Mouse (Mus musculus): ENCODE data around the gene Olfr1443. TPM values are rescaled to one million over a fixed set of nuclear protein-coding genes. Genes with fewer than 3 reads are reported as not detected.
"Not testable (repeated sequence)": the region's sequence is repeated elsewhere in the genome, so short reads cannot be mapped to it uniquely, and the experiment has no call there.

Gene Olfr1443
- polyA plus RNA-seq, 1 experiment, result not detected

GRCm38 (mm10) chr19:12684638-12685037 is 6.7 kb downstream of the Olfr1443 start:
- TF ChIP-seq CTCF (IDR thresholded peaks at IDR 0.05; ENCODE audit: borderline replicate concordance, insufficient read depth, low read length) (no peak), POLR2A (IDR thresholded peaks at IDR 0.05; ENCODE audit: low read depth, low read length) (no peak)

GRCm38 (mm10) chr19:12685231-12685630 is 7.3 kb downstream of the Olfr1443 start:
- Histone ChIP-seq H3K27ac (ENCODE audit: insufficient read depth, low read length) (no peak overlapping the region), H3K4me3 (ENCODE audit: insufficient read depth, low read length) (no peak overlapping the region), H3K4me1 (ENCODE audit: control insufficient read depth, insufficient read depth, low read length) (no peaks in the 10 kb centered on the region)
- TF ChIP-seq POLR2A (IDR thresholded peaks at IDR 0.05; ENCODE audit: low read depth, low read length) (no peak), CTCF (IDR thresholded peaks at IDR 0.05; ENCODE audit: borderline replicate concordance, insufficient read depth, low read length) (no peak)

More at GRCm38 (mm10) chr19:12684638-12685037, 6.7 kb downstream of the Olfr1443 start:
- Histone ChIP-seq H3K27ac (ENCODE audit: insufficient read depth, low read length) (no peak overlapping the region), H3K4me3 (ENCODE audit: insufficient read depth, low read length) (no peak overlapping the region), H3K4me1 (ENCODE audit: control insufficient read depth, insufficient read depth, low read length) (no peaks in the 10 kb centered on the region)

GRCm38 (mm10) chr19:12695590-12695989 is 17.7 kb downstream of the Olfr1443 start, which contains the start of gene Keg1:
Gene Keg1 (plus strand): TSS chr19:12695786.
- H3K4me3 ChIP-seq (ENCODE audit: insufficient read depth, low read length), result no peak within 1 kb of the TSS
- H3K4me1 ChIP-seq (ENCODE audit: control insufficient read depth, insufficient read depth, low read length), result no peaks in the 10 kb centered on the region
- no peak for TF ChIP-seq CTCF (IDR thresholded peaks at IDR 0.05; ENCODE audit: borderline replicate concordance, insufficient read depth, low read length)
- no peak for TF ChIP-seq POLR2A (IDR thresholded peaks at IDR 0.05; ENCODE audit: low read depth, low read length)
- no peak within 1 kb of the TSS for H3K27ac ChIP-seq (ENCODE audit: insufficient read depth, low read length)

- Histone ChIP-seq H3K4me3 (ENCODE audit: insufficient read depth, low read length) (no peak overlapping the region), H3K4me1 (ENCODE audit: control insufficient read depth, insufficient read depth, low read length) (no peaks in the 10 kb centered on the region), H3K27ac (ENCODE audit: insufficient read depth, low read length) (no peak overlapping the region)
- TF ChIP-seq POLR2A (IDR thresholded peaks at IDR 0.05; ENCODE audit: low read depth, low read length), result no peak
- TF ChIP-seq CTCF (IDR thresholded peaks at IDR 0.05; ENCODE audit: borderline replicate concordance, insufficient read depth, low read length), result no peak
These were observed 18.3 kb downstream of the Olfr1443 start for GRCm38 (mm10) chr19:12696221-12696620.

GRCm38 (mm10) chr19:12708458-12708857 is 30.5 kb downstream of the Olfr1443 start:
- Histone ChIP-seq H3K27ac (ENCODE audit: insufficient read depth, low read length) (no peak overlapping the region), H3K4me1 (ENCODE audit: control insufficient read depth, insufficient read depth, low read length) (no peaks in the 10 kb centered on the region), H3K4me3 (ENCODE audit: insufficient read depth, low read length) (no peak overlapping the region)
- no peak for TF ChIP-seq POLR2A (IDR thresholded peaks at IDR 0.05; ENCODE audit: low read depth, low read length)
- TF ChIP-seq CTCF (IDR thresholded peaks at IDR 0.05; ENCODE audit: borderline replicate concordance, insufficient read depth, low read length), result no peak

GRCm38 (mm10) chr19:12708986-12709385 is 31.1 kb downstream of the Olfr1443 start:
- Histone ChIP-seq H3K27ac (ENCODE audit: insufficient read depth, low read length) (no peak overlapping the region), H3K4me3 (ENCODE audit: insufficient read depth, low read length) (no peak overlapping the region), H3K4me1 (ENCODE audit: control insufficient read depth, insufficient read depth, low read length) (no peaks in the 10 kb centered on the region)
- no peak for TF ChIP-seq POLR2A (IDR thresholded peaks at IDR 0.05; ENCODE audit: low read depth, low read length)
- no peak for TF ChIP-seq CTCF (IDR thresholded peaks at IDR 0.05; ENCODE audit: borderline replicate concordance, insufficient read depth, low read length)

- Histone ChIP-seq H3K4me1 (ENCODE audit: control insufficient read depth, insufficient read depth, low read length) (no peaks in the 10 kb centered on the region), H3K4me3 (ENCODE audit: insufficient read depth, low read length) (no peak overlapping the region), H3K27ac (ENCODE audit: insufficient read depth, low read length) (no peak overlapping the region)
- TF ChIP-seq POLR2A (IDR thresholded peaks at IDR 0.05; ENCODE audit: low read depth, low read length) (no peak), CTCF (IDR thresholded peaks at IDR 0.05; ENCODE audit: borderline replicate concordance, insufficient read depth, low read length) (no peak)
These were observed 41.3 kb downstream of the Olfr1443 start for GRCm38 (mm10) chr19:12719189-12719588.

- Histone ChIP-seq H3K4me3 (ENCODE audit: insufficient read depth, low read length) (no peak overlapping the region), H3K4me1 (ENCODE audit: control insufficient read depth, insufficient read depth, low read length) (no peaks in the 10 kb centered on the region), H3K27ac (ENCODE audit: insufficient read depth, low read length) (no peak overlapping the region)
- TF ChIP-seq CTCF (IDR thresholded peaks at IDR 0.05; ENCODE audit: borderline replicate concordance, insufficient read depth, low read length) (no peak), POLR2A (IDR thresholded peaks at IDR 0.05; ENCODE audit: low read depth, low read length) (no peak)
These were observed 42.6 kb downstream of the Olfr1443 start for GRCm38 (mm10) chr19:12720463-12720862.

- H3K4me1 ChIP-seq (ENCODE audit: control insufficient read depth, insufficient read depth, low read length); H3K27ac ChIP-seq (ENCODE audit: insufficient read depth, low read length); H3K4me3 ChIP-seq (ENCODE audit: insufficient read depth, low read length): not testable (repeated sequence)
These were observed 43.0 kb downstream of the Olfr1443 start for GRCm38 (mm10) chr19:12720919-12721318.

GRCm38 (mm10) chr19:12721596-12721995 is 43.7 kb downstream of the Olfr1443 start:
- H3K4me1 ChIP-seq (ENCODE audit: control insufficient read depth, insufficient read depth, low read length); H3K4me3 ChIP-seq (ENCODE audit: insufficient read depth, low read length); H3K27ac ChIP-seq (ENCODE audit: insufficient read depth, low read length): not testable (repeated sequence)

GRCm38 (mm10) chr19:12722308-12722707 is 44.4 kb downstream of the Olfr1443 start:
- Histone ChIP-seq H3K4me1 (ENCODE audit: control insufficient read depth, insufficient read depth, low read length) (no peaks in the 10 kb centered on the region), H3K27ac (ENCODE audit: insufficient read depth, low read length) (no peak overlapping the region), H3K4me3 (ENCODE audit: insufficient read depth, low read length) (no peak overlapping the region)
- TF ChIP-seq CTCF (IDR thresholded peaks at IDR 0.05; ENCODE audit: borderline replicate concordance, insufficient read depth, low read length) (no peak), POLR2A (IDR thresholded peaks at IDR 0.05; ENCODE audit: low read depth, low read length) (no peak)
